Mouse (Mus musculus) olfactory bulb, adult 2 months (tissue): ENCODE data around the gene Arfgef2. TPM values are rescaled to one million over a fixed set of nuclear protein-coding genes. Genes with fewer than 3 reads are reported as not detected.

Experiments used
- H3K27ac ChIP-seq: fragments of 200-500 bp; 2 replicates; pipeline ENCODE4 v1.5.1; 2012; ENCODE audit warnings: low read depth, low read length; ENCODE audit not compliant: insufficient read depth
- H3K4me1 ChIP-seq: fragments of 200-500 bp; 2 replicates; pipeline ENCODE4 v1.6.1; 2012; ENCODE audit warnings: low read length; ENCODE audit not compliant: control insufficient read depth, insufficient read depth
- H3K4me3 ChIP-seq: fragments of 200-500 bp; 2 replicates; pipeline ENCODE4 v1.5.1; 2012; ENCODE audit warnings: mild to moderate bottlenecking, low read depth, low read length, moderate library complexity; ENCODE audit not compliant: insufficient read depth
- CTCF ChIP-seq: fragments of 200-500 bp; IDR thresholded peaks from 2 replicates; pipeline ENCODE4 v1.5.1; 2012; ENCODE audit warnings: low read depth, mild to moderate bottlenecking, low read length, moderate library complexity; ENCODE audit not compliant: insufficient read depth
- POLR2A ChIP-seq: fragments of 200-500 bp; IDR thresholded peaks from 2 replicates; pipeline ENCODE4 v1.6.1; 2012; ENCODE audit warnings: mild to moderate bottlenecking, low read depth, low read length, moderate library complexity; ENCODE audit not compliant: insufficient read depth
- WGBS: fragments of 180-500 bp; shearing (Covaris S2); methylation state at CpG from one replicate; pipeline ENCODE4 v1.1.7; 2018; 5-methylcytosine and 5-hydroxymethylcytosine counted together
- polyA plus RNA-seq: library from polyadenylated mRNA; stranded (reverse); fragments of >200 nt; gene quantifications from 2 replicates; pipeline ENCODE4 v1.2.4, GENCODE M21; 2012; ENCODE audit warnings: low replicate concordance; ENCODE audit not compliant: missing spikeins, insufficient read depth, insufficient read length

The Arfgef2 gene
- polyA plus RNA-seq, 1 experiment: 46.0 TPM

DNA sequence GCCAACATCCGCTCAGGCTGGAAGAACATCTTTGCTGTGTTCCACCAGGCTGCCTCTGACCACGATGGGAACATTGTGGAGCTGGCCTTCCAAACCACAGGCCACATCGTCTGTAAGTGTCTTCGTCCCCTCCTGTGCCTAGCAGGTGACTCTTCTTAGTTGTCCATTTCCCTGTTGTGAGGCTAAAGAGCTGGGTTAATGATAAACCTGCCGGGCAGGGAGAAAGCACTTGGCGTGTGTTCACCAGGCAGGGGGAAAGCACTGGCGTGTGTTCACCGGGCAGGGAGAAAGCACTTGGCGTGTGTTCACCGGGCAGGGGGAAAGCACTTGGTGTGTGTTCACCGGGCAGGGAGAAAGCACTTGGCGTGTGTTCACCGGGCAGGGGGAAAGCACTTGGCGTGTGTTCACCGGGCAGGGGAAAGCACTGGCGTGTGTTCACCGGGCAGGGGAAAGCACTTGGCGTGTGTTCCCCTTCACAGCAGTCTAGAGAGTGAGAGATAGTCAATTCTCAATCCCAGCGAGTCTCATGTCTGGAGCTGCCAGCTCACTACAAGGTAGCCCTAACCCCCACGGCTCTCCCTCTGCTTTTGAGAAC lies 65.0 kb downstream of the Arfgef2 start:
- H3K4me3 ChIP-seq: no peak overlapping the region
- no peak overlapping the region for H3K27ac ChIP-seq
- 85% methylated on average over 20 of the region's 20 CpGs for WGBS
- no peaks in the 10 kb centered on the region for H3K4me1 ChIP-seq
- TF ChIP-seq CTCF: no peak
- TF ChIP-seq POLR2A: no peak

DNA sequence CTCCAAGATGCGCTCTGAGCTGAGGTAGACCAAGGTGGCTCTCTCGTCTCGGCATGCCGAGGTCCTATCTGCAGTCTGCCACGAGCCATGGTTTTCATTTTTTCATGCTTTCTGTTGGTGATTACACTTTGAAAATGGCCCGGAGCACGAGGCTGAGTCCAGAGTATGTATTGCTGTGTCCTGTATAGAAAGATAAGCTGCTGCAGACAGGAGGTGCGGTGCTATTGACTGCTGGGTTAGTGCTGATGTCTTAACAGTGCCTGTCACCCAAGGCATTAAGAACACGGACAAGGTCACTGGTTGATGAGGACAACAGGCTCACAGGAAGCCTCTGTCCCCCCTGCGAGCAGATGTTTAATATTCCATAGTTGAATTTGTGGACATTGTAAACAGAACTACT lies 65.5 kb downstream of the Arfgef2 start:
- no peaks in the 10 kb centered on the region for H3K4me1 ChIP-seq
- no peak overlapping the region for H3K27ac ChIP-seq
- 94% methylated on average over 10 of the region's 10 CpGs for WGBS
- TF ChIP-seq CTCF (no peak), POLR2A (no peak)
- no peak overlapping the region for H3K4me3 ChIP-seq

DNA sequence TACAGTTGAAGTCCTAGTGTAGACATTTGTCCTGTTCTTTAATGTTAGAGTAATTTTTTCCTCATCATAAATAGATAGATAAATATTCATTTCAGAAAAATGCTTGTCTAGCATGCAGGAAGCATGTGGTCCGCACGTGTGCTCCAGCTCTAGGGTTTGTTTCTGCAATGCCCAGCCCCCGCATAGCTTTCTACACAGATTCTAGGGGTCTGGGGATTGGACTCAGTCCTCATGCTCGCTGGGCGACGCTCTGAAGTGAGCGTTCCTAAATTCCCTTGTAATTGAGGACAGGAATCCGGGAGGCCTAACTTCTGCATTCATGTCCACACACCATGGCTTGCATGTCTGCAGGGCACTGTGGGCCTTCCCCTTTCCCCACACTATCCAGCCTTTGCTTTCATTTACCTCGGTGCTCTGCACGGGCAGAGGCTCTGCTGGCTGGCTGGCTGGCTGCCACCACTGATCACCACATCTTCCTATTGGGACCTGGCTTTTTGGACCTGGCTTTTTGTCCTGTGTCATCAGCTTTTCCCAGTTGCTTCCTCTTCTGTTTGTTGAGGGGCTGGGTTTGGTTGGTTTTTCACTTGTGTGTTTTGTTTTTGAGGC lies 69.4 kb downstream of the Arfgef2 start:
- Histone ChIP-seq H3K4me3 (no peak overlapping the region), H3K27ac (no peak overlapping the region), H3K4me1 (no peaks in the 10 kb centered on the region)
- no peak for TF ChIP-seq POLR2A
- TF ChIP-seq CTCF: no peak
- WGBS: 72% methylated on average over 10 of the region's 10 CpGs

DNA sequence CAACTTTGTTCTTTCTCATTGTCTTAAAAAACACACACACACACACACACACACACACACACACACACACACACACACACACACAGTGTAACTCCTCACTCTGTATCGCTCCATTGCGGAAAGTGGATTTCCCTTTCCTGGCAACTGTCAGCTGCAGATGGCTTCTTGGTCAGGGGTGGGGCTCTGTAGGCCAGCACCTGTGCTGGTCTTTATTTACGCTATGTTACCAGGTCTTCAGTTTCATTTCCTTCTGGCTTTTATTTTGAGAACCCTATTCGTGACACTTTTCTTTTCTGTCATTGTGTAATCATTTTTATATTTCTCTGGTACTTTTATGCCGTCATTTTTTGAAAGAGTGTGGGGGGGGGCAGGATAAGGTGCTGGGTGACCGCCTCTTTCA lies 70.2 kb downstream of the Arfgef2 start:
- TF ChIP-seq POLR2A: no peak
- TF ChIP-seq CTCF: no peak
- 86% methylated on average over 6 of the region's 6 CpGs for WGBS
- H3K4me3 ChIP-seq: no peak overlapping the region
- H3K4me1 ChIP-seq: no peaks in the 10 kb centered on the region
- H3K27ac ChIP-seq: no peak overlapping the region

DNA sequence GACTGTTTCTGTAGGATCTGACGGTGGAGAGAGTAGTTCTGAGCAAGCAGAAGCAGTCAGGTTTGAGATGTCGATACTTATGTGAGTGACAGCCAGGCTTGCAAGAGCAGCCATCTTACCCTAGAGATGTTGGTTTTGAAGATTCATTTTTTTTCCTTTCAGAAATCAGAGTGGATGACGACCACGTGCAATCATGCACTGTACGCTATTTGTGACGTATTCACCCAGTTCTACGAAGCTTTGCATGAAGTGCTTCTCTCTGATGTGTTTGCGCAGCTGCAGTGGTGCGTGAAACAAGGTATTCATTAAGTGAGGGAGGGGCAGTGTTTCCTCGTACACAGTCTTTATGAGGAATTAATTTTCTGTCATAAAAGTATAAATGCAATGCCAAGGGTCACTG lies 70.9 kb downstream of the Arfgef2 start:
- Histone ChIP-seq H3K4me3 (no peak overlapping the region), H3K27ac (no peak overlapping the region), H3K4me1 (no peaks in the 10 kb centered on the region)
- 86% methylated on average over 10 of the region's 10 CpGs for WGBS
- TF ChIP-seq CTCF (no peak), POLR2A (no peak)

DNA sequence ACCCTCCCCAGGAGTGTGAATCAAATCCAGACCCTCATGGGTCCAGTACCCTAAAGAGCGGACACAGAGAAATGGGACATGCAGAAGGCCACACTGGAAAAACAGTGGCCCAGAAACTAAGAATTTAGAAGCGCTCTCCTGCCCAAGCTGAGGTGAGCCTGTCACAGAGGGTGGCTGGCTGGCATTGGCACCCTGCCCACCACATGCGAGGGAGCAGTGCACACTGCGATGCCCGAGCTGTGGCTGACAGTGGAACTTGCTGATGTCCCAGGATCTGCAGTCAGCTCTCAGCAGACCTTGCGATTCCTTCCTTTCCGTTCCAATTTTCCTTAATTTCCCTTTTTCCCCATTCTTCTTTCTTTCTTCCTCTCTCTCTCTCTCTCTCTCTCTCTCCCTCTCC lies 79.7 kb downstream of the Arfgef2 start:
- H3K27ac ChIP-seq: no peak overlapping the region
- no peak overlapping the region for H3K4me3 ChIP-seq
- WGBS: 62% methylated on average over 7 of the region's 7 CpGs
- TF ChIP-seq POLR2A (no peak), CTCF (no peak)
- H3K4me1 ChIP-seq: no peaks in the 10 kb centered on the region

DNA sequence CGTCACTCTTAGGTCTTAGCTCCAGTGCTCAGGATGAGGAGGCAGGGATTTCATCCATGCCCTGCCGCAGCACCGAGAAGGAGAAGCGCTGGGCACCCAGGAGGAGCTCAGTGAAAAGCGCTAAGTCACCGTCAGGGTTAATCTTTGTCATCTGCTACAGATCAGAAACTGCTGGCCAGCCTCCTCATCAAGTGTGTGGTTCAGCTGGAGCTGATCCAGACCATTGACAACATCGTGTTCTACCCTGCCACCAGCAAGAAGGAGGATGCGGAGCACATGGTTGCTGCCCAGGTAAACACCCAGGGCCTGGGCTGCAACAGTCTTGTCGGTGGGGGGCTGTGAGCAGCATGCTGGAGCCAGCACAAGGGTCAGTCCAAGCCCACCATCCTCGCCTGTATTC lies 80.2 kb downstream of the Arfgef2 start:
- TF ChIP-seq POLR2A (no peak), CTCF (no peak)
- WGBS: 78% methylated on average over 10 of the region's 10 CpGs
- Histone ChIP-seq H3K4me1 (no peaks in the 10 kb centered on the region), H3K4me3 (no peak overlapping the region), H3K27ac (no peak overlapping the region)

DNA sequence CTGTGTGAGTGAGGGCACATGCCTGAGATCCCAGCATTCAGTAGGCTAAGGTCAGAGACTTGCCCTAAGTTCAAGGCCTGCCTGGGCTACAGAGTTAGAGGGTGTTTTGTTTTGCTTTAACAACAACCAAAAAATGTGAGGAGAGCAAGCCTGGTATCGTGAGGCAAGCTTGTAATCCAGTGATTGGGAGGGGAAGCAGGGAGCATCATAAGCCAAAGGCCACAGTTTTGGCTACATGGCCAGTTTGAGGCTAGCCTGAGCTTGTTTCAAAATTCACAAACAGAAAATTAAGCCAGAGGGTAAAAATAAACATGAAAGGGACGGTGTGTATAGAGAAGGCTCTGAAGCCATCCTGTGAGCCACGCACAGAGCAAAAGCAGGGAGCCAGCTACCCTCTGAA lies 80.8 kb downstream of the Arfgef2 start:
- no peak overlapping the region for H3K27ac ChIP-seq
- H3K4me3 ChIP-seq: no peak overlapping the region
- TF ChIP-seq POLR2A (no peak), CTCF (no peak)
- WGBS: 90% methylated on average over 3 of the region's 3 CpGs
- no peaks in the 10 kb centered on the region for H3K4me1 ChIP-seq

DNA sequence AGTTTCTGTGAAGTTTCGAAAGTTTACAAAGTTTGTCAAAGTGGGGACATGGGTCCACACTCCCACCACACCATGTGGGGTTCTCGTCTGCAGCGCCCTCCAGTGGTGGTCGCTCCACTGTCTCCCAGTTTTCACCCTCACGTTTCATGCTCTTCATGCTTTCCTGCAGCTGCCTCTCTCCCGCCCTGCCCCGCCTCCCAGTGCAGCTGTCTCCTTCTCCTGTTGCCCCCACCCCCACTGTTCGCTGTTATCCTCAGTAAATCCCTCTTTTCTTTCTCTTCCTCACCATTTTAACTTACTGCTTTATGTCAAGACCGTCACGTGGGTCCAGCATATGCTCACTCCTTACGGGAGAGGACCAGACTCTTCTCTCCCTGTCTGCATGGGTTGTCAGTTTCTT lies 82.4 kb downstream of the Arfgef2 start:
- Histone ChIP-seq H3K4me3 (no peak overlapping the region), H3K27ac (no peak overlapping the region), H3K4me1 (no peaks in the 10 kb centered on the region)
- TF ChIP-seq CTCF: no peak
- TF ChIP-seq POLR2A: no peak
- 36% methylated on average over 11 of the region's 11 CpGs for WGBS
